Mouse (Mus musculus): ENCODE results near the gene Muc20. TPM values are rescaled to one million over a fixed set of nuclear protein-coding genes. Genes with fewer than 3 reads are reported as not detected.

The Muc20 gene
- polyA plus RNA-seq, 1 experiment from 2014 or later: not detected

DNA sequence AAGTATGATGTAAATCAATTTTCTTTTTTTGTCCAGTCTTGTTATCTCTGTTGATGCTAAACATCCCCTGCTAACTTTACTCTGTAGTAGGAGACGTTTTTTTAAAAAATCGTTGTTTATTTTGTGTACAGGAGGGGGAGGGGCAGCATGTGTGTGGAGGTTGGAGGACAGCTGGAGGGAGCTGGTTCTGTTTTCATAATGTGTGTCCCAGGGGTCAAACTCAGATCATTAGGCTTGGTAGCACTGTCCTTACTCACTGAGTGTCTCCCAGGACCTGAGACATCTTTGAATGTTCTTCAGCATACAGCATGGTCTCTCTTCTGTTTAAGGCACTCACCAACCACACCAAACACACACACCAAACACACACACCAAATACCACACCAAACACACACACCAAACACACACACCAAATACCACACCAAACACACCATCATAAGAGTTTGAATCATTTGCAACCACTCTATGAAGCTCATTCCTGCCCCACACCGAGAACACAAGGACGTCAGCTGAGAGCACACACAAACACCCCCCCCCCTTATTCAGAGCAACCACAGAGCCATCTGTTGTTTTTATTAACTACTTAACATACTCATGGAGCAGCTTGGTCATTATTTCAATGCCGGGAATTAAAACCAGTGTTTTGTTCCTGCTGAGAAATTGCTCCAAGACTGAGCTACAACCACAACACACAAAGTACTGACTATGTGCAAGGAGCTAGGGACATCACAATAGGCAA lies 13.7 kb downstream of the Muc20 start:
- Histone ChIP-seq H3K36me3 (ENCODE audit: control insufficient read depth, insufficient read depth, low read length) (no peaks in the 10 kb centered on the region), H3K27ac (ENCODE audit: low read depth, low read length) (no peak overlapping the region; the same call in 1 of the 2 replicates), H3K4me1 (ENCODE audit: control insufficient read depth, insufficient read depth, low read length) (no peaks in the 10 kb centered on the region), H3K27me3 (replicated peaks; ENCODE audit: control insufficient read depth, insufficient read depth, low read length) (no peaks in the 10 kb centered on the region), H3K9me3 (replicated peaks; ENCODE audit: control insufficient read depth, low read length) (no peaks in the 10 kb centered on the region), H3K4me3 (ENCODE audit: low read depth, low read length) (no peak overlapping the region), H3K9ac (ENCODE audit: low read length) (no peak overlapping the region), H3K4me2 (ENCODE audit: low read length) (no peak overlapping the region)
- 49% methylated on average over 5 of the region's 5 CpGs for WGBS
- ATAC-seq (peak; percentile 73), DNase-seq (ENCODE audit: low spot score) (peak; percentile 69)

DNA sequence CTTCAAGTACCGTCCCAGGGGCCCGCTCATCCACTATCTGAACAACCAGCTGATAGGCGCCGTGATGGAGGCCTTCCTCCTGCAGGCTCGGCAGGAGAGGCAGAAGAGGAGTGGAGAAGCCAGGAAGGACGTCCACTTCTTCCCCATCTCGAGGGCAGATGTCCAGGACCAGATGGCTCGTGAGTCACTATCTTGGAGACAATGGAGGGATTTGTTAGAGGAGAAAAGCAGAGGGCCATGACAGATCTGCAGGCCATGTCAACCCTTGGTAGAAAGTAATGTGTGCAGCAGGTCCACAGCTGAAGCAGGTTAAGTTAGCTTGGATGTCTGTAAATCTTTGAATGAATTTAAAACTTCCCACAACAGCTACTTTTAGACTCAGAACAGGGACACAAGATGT lies 18.3 kb downstream of the Muc20 start:
- no peaks in the 10 kb centered on the region for H3K4me1 ChIP-seq (ENCODE audit: control insufficient read depth, insufficient read depth, low read length)
- H3K9ac ChIP-seq (ENCODE audit: low read length): no peak overlapping the region
- H3K36me3 ChIP-seq (ENCODE audit: control insufficient read depth, insufficient read depth, low read length): no peaks in the 10 kb centered on the region
- ATAC-seq (no peak), DNase-seq (ENCODE audit: low spot score) (no peak)
- H3K27ac ChIP-seq (ENCODE audit: low read depth, low read length): no peak overlapping the region
- no peak overlapping the region for H3K4me2 ChIP-seq (ENCODE audit: low read length)
- no peaks in the 10 kb centered on the region for H3K27me3 ChIP-seq (replicated peaks; ENCODE audit: control insufficient read depth, insufficient read depth, low read length)
- 76% methylated on average over 8 of the region's 8 CpGs for WGBS
- no peaks in the 10 kb centered on the region for H3K9me3 ChIP-seq (replicated peaks; ENCODE audit: control insufficient read depth, low read length)
- H3K4me3 ChIP-seq (ENCODE audit: low read depth, low read length): no peak overlapping the region

- Histone ChIP-seq H3K27me3 (replicated peaks; ENCODE audit: control insufficient read depth, insufficient read depth, low read length) (no peaks in the 10 kb centered on the region), H3K4me2 (ENCODE audit: low read length) (no peak overlapping the region), H3K36me3 (ENCODE audit: control insufficient read depth, insufficient read depth, low read length) (no peaks in the 10 kb centered on the region), H3K27ac (ENCODE audit: low read depth, low read length) (no peak overlapping the region), H3K4me1 (ENCODE audit: control insufficient read depth, insufficient read depth, low read length) (no peaks in the 10 kb centered on the region), H3K9me3 (replicated peaks; ENCODE audit: control insufficient read depth, low read length) (no peaks in the 10 kb centered on the region), H3K9ac (ENCODE audit: low read length) (no peak overlapping the region), H3K4me3 (ENCODE audit: low read depth, low read length) (no peak overlapping the region)
- ATAC-seq (no peak), DNase-seq (ENCODE audit: low spot score) (no peak)
- WGBS: 87% methylated on average over 10 of the region's 10 CpGs
These were observed 20.6 kb downstream of the Muc20 start for GRCm38 (mm10) chr16:32776676-32777075.

DNA sequence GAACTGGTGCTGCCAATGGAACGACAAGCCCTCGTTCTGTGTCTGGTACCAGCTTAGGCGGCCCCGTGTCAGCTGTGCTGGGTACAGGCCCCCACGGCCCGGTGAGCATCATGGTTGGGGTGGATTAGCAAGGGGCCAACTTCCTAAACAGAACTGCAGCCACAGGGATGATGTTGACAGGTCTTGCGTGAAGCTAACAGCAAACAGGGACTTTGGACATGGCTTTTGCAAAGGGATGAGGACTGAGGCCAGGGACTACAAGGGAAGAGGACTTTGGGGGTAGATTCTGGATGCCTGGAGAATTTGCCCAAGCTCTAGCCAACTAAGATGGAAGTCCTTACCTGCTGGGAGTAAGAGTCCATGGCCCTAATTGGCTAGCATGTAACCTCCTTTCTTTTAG lies 30.3 kb downstream of the Muc20 start:
- ATAC-seq (no peak), DNase-seq (ENCODE audit: low spot score) (no peak)
- Histone ChIP-seq H3K4me3 (ENCODE audit: low read depth, low read length) (no peak overlapping the region), H3K9me3 (replicated peaks; ENCODE audit: control insufficient read depth, low read length) (no peaks in the 10 kb centered on the region), H3K27ac (ENCODE audit: low read depth, low read length) (no peak overlapping the region), H3K4me1 (ENCODE audit: control insufficient read depth, insufficient read depth, low read length) (no peaks in the 10 kb centered on the region), H3K4me2 (ENCODE audit: low read length) (no peak overlapping the region), H3K36me3 (ENCODE audit: control insufficient read depth, insufficient read depth, low read length) (no peaks in the 10 kb centered on the region), H3K9ac (ENCODE audit: low read length) (no peak overlapping the region), H3K27me3 (replicated peaks; ENCODE audit: control insufficient read depth, insufficient read depth, low read length) (no peaks in the 10 kb centered on the region)
- 95% methylated on average over 7 of the region's 7 CpGs for WGBS

- WGBS: 81% methylated on average over 6 of the region's 6 CpGs
- Histone ChIP-seq H3K9me3 (replicated peaks; ENCODE audit: control insufficient read depth, low read length) (no peaks in the 10 kb centered on the region), H3K4me1 (ENCODE audit: control insufficient read depth, insufficient read depth, low read length) (no peaks in the 10 kb centered on the region), H3K36me3 (ENCODE audit: control insufficient read depth, insufficient read depth, low read length) (no peaks in the 10 kb centered on the region), H3K27ac (ENCODE audit: low read depth, low read length) (no peak overlapping the region), H3K27me3 (replicated peaks; ENCODE audit: control insufficient read depth, insufficient read depth, low read length) (no peaks in the 10 kb centered on the region), H3K4me2 (ENCODE audit: low read length) (no peak overlapping the region), H3K4me3 (ENCODE audit: low read depth, low read length) (no peak overlapping the region), H3K9ac (ENCODE audit: low read length) (no peak overlapping the region)
- no peak for DNase-seq (ENCODE audit: low spot score)
- ATAC-seq: no peak
These were observed 32.3 kb downstream of the Muc20 start for GRCm38 (mm10) chr16:32764961-32765360.

GRCm38 (mm10) chr16:32764550-32764949 lies 32.7 kb downstream of the Muc20 start:
- ATAC-seq (no peak), DNase-seq (ENCODE audit: low spot score) (no peak)
- H3K9me3 ChIP-seq (replicated peaks; ENCODE audit: control insufficient read depth, low read length): no peaks in the 10 kb centered on the region
- no peaks in the 10 kb centered on the region for H3K36me3 ChIP-seq (ENCODE audit: control insufficient read depth, insufficient read depth, low read length)
- H3K27me3 ChIP-seq (replicated peaks; ENCODE audit: control insufficient read depth, insufficient read depth, low read length): no peaks in the 10 kb centered on the region
- no peak overlapping the region for H3K27ac ChIP-seq (ENCODE audit: low read depth, low read length)
- H3K9ac ChIP-seq (ENCODE audit: low read length): no peak overlapping the region
- no peaks in the 10 kb centered on the region for H3K4me1 ChIP-seq (ENCODE audit: control insufficient read depth, insufficient read depth, low read length)
- no peak overlapping the region for H3K4me2 ChIP-seq (ENCODE audit: low read length)
- WGBS: 89% methylated on average over 2 of the region's 2 CpGs
- H3K4me3 ChIP-seq (ENCODE audit: low read depth, low read length): no peak overlapping the region

GRCm38 (mm10) chr16:32750242-32751127 lies 46.8 kb downstream of the Muc20 start:
- no peak for ATAC-seq
- WGBS: 93% methylated on average over 5 of the region's 5 CpGs
- no peak overlapping the region for H3K9ac ChIP-seq (ENCODE audit: low read length)
- H3K4me3 ChIP-seq (ENCODE audit: low read depth, low read length): no peak overlapping the region
- H3K4me2 ChIP-seq (ENCODE audit: low read length): no peak overlapping the region
- H3K9me3 ChIP-seq (replicated peaks; ENCODE audit: control insufficient read depth, low read length): no peaks in the 10 kb centered on the region
- H3K27ac ChIP-seq (ENCODE audit: low read depth, low read length): no peak overlapping the region
- H3K27me3 ChIP-seq (replicated peaks; ENCODE audit: control insufficient read depth, insufficient read depth, low read length): no peaks in the 10 kb centered on the region
- no peaks in the 10 kb centered on the region for H3K36me3 ChIP-seq (ENCODE audit: control insufficient read depth, insufficient read depth, low read length)
- no peaks in the 10 kb centered on the region for H3K4me1 ChIP-seq (ENCODE audit: control insufficient read depth, insufficient read depth, low read length)
- no peak for DNase-seq (ENCODE audit: low spot score)

- 81% methylated on average over 6 of the region's 6 CpGs for WGBS
- Histone ChIP-seq H3K4me1 (ENCODE audit: control insufficient read depth, insufficient read depth, low read length) (no peaks in the 10 kb centered on the region), H3K27ac (ENCODE audit: low read depth, low read length) (no peak overlapping the region), H3K4me2 (ENCODE audit: low read length) (no peak overlapping the region), H3K36me3 (ENCODE audit: control insufficient read depth, insufficient read depth, low read length) (no peaks in the 10 kb centered on the region), H3K27me3 (replicated peaks; ENCODE audit: control insufficient read depth, insufficient read depth, low read length) (no peaks in the 10 kb centered on the region), H3K4me3 (ENCODE audit: low read depth, low read length) (no peak overlapping the region), H3K9ac (ENCODE audit: low read length) (no peak overlapping the region), H3K9me3 (replicated peaks; ENCODE audit: control insufficient read depth, low read length) (no peaks in the 10 kb centered on the region)
- DNase-seq (ENCODE audit: low spot score) (no peak), ATAC-seq (no peak)
These were observed 51.4 kb downstream of the Muc20 start for GRCm38 (mm10) chr16:32745852-32746251.

DNA sequence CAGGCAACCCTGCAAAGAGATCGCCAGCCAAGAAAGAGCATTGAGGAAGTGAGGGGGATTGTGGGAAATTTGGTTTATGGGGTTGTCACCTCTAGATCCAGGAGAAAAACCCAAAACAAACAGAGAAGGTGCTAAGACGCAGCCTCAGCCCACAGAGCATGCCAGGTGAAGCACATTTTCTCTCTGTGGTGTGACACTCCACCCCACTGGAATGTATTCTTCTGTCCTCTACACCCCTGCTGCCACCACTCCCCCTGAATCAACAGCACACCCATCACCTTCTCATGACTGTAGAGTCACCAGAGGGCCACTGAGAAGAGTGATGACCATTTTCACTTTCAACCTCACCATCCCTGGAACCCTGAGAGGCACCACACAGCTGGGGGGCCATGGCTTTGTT lies 54.5 kb downstream of the Muc20 start:
- no peaks in the 10 kb centered on the region for H3K27me3 ChIP-seq (replicated peaks; ENCODE audit: control insufficient read depth, insufficient read depth, low read length)
- no peaks in the 10 kb centered on the region for H3K4me1 ChIP-seq (ENCODE audit: control insufficient read depth, insufficient read depth, low read length)
- DNase-seq (ENCODE audit: low spot score) (no peak), ATAC-seq (no peak)
- no peaks in the 10 kb centered on the region for H3K36me3 ChIP-seq (ENCODE audit: control insufficient read depth, insufficient read depth, low read length)
- no peak overlapping the region for H3K4me2 ChIP-seq (ENCODE audit: low read length)
- 87% methylated on average over 2 of the region's 2 CpGs for WGBS
- H3K27ac ChIP-seq (ENCODE audit: low read depth, low read length): no peak overlapping the region
- H3K9me3 ChIP-seq (replicated peaks; ENCODE audit: control insufficient read depth, low read length): no peaks in the 10 kb centered on the region
- H3K9ac ChIP-seq (ENCODE audit: low read length): no peak overlapping the region
- H3K4me3 ChIP-seq (ENCODE audit: low read depth, low read length): no peak overlapping the region
